Mouse (Mus musculus) spleen, adult 12 weeks (tissue): ENCODE measurements around the gene Slc16a12.
"Not testable (repeated sequence)": the region's sequence is repeated elsewhere in the genome, so short reads cannot be mapped to it uniquely, and the experiment has no call there.

Experiments used
- DNase-seq: peaks from one replicate; pipeline ENCODE4 v3.0.0; 2022; ENCODE audit warnings: low spot score

Gene Slc16a12

DNA sequence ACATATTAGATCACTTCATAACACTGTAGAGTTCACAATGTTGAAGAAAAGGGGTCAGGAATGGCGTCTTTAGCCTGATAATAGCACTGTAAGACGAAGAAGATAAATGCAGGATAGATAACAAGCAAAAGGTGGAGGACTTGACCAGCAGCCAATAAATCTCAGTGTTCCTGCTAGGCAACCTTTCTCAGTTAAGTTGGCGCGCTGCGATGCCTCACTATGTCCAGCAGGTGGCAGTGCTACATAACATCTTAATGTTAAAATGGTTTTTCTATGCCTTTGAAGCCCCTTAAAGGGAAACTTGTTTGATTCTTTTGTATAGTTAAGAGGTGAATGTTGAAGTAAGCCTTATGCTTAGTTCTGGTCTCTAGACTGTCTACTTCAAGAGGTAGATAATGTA lies 81.0 kb downstream of the Slc16a12 start:
- DNase-seq = peak; percentile 19

DNA sequence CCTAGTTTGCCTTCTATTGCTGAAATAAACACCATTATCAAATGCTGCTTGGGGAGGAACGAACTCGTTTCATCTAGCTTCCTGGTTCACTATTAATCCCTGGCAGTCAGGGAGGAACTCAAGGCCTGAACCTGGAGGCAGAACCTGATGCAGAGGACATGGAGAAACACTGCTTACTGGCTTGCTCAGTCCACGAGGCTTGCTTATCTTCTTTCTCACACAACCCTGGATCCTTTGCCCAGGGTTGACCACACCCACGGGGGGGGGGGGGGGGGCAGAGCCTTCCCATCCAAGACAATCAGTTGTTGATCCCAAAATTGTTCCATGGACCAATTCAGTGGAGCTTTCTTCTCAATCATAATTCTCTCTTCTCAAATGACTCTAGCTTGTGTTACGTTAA lies 84.3 kb downstream of the Slc16a12 start:
- DNase-seq = no peak

DNA sequence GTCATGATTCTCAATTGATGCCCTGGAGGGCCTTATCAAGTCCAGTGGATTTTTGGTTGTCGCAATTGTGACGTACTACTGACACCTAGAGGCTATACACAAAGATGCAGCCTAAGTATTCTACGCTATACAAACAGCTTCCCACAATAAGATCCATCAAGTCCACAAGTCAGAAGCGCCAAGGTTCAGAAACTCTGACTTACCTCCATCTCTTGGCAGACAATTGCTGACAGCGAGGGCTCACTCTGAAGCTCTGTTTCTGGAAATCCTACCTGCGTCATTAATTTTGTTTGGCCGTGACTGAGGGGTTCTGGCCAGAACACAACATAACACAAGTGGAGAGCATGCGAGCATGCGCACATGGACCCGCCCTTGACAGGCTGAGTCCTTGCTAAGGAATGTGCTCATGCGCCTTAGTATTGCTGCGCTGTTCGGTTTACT lies 85.0 kb downstream of the Slc16a12 start:
- peak; percentile 42 for DNase-seq

DNA sequence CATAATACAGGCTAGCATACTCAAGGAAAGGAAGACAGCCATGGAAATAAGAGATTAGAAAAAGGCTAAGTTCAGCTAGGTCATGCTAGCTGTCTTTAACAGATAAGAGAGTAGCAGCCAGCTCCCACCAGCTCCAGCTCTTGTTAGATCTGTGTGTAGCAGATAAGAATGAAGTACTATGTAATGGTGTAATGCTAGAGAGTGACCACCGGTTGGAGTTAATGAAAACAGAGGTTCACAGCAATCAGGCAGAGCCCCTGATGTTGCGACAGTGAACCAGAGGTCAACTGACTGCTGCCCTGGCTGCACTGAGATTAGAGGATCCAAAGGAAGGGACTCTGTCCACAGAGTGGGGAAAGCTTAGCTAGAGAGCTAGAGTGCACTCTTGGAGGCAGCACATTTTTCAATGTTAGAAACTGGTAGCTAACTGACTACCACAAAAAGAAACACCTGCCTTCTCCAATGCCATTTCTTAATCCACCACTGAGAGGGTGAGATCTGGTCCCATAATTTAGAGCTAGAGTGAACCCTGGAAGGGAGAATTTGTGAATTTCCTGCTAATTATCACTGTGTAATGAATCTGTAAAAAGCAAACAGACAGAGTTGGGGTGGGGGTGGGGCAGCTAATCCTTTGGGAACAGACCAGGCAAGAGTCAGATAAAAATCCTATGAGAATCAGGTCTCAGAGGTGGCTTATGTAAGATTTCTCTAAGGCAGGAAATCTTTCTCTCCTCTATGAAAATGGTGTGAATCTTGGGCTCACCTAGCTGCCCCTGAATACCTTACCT lies 90.4 kb downstream of the Slc16a12 start:
- DNase-seq = peak; percentile 37

DNA sequence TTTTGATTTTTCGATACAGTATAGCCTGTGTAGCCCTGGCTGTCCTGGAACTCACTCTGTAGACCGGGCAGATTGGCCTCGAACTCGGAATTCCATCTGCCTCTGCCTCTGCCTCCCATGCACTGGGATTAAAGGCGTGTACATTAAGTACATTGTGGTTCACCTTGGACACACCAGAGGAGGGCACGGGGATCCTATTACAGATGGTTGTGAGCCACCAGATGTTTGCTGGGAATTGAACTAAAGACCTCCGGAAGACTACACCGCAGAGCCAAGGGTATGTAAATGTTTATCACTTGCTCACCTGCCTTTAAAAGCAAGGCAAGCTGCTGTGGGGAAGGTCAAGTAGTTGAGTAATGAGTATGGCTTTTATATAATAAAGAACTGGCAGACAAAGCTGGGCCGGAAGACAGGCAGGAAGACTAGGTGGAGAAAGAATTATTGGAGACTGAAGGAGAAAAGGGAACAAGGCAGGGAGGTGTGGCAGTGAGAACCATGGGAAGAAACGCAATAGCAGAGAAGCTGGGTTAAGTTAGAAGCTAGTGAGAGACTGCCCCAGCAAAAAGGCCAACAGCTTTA lies 91.8 kb downstream of the Slc16a12 start:
- DNase-seq = no peak

DNA sequence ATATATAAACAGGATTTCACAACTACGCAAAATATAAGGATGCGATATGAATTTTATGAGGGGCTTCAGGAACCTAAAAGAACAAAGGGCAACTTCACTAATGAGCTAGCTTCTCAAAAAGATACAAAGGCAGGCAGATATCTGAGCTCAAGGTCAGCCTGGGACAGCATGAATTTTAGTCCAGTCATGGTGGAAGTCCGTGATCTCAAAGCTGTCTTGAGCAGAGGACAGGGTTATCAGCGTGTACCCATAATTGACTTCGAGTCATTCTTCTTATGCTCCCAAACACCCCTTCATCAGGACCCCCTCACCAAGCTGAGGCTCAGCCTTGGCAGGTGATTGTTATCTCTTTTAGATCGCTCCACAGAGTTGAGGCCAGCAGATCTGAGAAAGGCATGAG lies 96.1 kb downstream of the Slc16a12 start:
- no peak for DNase-seq

DNA sequence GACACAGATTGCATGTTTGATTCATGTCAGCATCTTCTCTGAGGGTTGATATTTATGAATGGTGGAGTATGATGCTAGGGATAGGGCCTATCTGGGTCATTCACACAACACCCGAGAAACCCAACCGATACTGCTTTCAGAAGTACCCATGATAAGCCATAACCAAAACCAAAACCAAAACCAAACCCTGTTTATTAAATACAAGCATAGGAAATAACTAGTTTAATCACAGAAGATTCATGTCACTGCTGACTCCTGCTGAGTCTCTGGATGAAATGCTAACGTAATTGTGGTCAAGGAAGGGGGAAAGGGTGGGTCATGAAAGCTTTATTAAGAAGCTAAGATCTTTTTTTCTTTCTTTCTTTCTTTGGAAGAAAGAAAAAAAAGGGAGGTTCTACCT lies 96.8 kb downstream of the Slc16a12 start:
- no peak for DNase-seq

DNA sequence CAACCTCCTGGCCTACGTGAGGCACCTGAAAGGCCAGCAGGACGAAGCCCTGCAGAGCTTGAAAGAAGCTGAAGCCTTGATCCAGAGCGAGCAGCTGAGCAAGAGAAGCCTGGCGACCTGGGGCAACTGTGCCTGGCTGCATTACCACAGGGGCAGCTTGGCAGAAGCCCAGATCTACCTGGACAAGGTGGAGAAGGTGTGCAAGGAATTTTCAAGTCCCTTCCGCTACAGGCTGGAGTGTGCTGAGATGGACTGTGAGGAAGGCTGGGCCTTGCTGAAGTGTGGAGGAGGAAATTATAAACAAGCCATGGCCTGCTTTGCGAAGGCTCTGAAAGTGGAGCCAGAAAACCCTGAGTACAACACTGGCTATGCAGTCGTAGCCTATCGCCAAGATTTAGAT lies 99.5 kb downstream of the Slc16a12 start:
- not testable (repeated sequence) for DNase-seq

DNA sequence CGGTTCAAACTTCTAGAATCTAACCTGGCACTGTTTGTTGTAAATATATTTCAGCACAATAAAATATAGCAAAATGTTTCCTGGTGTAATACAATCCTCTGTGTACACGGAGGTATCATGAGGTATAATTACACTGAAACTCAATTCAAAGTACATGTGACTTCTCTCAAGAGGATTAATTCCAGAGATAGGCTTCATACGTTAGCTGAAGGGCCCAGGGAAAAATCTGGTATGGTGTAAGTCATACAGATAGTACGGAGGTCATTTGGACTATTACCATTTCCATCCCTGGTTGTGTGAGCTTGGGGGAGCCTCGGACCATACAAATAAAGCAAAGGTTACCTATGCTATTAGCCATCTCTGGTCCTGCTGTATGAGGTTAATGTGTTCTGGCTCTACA lies 104.5 kb downstream of the Slc16a12 start:
- DNase-seq = no peak

DNA sequence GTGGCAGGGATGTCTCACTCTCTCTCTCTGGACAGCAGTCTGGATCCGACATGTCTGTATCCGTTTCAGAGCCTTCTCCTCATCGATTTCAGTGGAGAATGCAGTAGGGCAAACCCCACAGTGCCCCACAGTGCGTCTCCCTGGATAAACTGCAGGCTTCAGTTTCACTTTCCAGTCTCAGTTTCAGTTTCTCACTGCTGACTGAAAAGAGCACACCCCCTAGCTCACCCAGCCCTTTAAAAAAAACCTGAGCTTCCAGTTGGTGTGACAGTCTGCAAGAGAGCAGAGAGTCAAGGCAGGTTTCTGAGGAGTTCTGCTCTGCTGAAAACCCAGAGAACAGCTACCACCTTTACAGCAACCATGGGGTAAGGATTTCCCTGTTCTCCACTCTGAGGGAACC lies 106.5 kb downstream of the Slc16a12 start, which contains the start of the genes Ifit1bl2 and Ifit1:
Gene Ifit1bl2 (minus strand): TSS at position 121 of the 400 bp plus-strand sequence.
Gene Ifit1 (plus strand): TSS at position 249 of the 400 bp plus-strand sequence.
- peak; percentile 17 for DNase-seq

DNA sequence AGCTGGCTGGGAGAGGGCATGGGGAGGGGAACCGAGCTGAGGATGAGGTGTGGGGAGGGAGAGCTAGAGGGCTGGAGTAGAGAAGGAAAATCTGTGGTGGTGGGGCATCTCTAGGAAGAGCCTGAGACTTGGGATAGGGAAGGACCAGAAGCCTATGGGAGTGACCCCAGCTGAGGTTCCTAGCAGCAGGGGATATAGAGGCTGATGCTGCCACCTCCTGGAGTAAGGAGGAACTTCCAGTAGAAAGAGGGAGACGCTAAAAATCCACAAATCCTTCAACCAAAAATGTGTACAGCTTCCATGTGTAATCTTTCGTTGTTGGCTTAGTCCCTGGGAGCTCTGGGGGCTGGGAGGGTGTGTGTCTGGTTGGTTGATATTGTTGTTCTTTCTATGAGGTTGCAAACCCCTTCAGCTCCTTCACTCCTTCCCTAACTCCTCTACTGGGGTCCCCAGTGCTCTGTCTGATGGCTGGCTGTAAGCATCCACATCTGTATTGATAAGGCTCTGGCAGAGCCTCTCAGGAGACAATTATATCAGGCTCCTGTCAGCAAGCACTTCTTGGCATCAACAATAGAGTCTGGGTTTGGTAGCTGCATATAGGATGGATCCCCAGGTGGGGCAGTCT lies 110.0 kb downstream of the Slc16a12 start:
- DNase-seq = peak; percentile 21

DNA sequence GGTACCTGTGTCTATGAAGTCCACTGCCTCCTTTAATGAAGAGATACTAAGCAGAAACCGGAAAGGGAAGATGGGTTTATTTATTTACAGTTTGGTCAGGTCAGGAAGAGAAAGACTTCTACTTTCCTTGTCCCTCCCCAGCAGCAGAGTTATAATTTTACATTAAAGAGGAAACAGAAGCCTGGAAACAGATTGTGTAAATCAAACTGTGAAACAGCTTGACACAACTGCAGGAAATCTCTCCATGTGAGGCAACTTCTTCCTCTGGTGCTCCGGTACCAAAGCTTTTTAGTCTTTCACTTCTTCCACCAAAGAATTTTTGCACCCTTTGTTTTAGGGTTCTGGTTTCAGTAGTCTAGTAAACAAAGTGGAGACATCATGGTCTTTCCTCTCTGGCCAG lies 113.6 kb downstream of the Slc16a12 start:
- DNase-seq = no peak

DNA sequence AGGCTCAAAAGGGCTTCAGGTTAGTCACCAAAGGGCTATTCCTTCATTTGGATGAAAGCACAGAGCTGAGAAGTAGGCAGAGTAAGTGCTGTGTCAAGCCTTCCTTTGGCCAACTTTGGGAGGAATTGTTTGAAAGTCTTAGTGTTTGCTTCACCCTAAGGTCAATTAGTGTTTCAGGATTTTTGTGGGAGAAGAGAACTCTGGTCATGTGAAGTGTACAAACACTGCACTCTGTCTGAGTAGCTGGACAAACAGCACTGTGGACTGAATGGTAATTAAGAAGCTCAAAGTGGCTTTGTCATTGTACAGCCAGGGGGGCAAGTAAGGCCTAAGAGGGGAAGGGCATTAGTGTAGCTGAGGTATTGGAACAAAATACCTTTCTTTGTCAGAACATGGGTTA lies 115.6 kb downstream of the Slc16a12 start:
- no peak for DNase-seq

DNA sequence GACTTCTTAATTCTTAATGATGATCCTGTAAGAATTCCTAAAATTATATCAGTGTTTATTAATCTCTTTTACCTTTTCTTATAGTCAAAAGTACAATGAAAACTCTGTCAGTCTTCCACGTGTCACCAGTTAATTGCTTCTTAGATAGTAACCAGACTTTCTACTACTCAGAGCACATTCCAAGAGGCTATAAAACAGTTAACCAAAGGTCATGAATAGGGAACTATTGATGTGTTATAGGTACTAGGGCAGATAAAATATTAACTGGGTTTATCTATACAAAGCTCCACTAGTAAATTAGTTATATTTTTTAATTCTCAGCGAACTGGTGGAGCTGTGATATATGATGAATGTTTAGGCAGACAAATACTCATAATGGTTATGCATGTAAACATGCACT lies 119.6 kb downstream of the Slc16a12 start:
- DNase-seq = no peak

DNA sequence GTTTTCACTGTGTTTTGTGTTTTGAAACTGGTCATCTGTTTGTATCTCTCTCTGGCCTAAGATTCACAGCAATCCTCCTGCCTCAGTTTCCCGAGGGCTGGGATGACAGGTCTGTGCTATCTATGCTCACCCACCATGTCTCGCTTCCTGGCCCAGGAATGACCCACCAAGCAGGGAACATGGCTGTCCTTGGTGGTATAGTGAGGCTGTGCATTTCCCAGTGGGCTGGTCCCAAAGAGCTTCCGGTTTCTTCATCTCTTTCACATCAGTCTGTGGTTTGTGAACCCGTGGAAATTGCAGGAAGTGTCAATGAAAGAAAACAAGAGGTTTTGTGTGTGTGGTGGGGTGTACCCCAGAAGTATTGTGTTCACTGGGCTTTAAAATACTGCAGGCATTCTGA lies 122.4 kb downstream of the Slc16a12 start:
- DNase-seq = no peak

DNA sequence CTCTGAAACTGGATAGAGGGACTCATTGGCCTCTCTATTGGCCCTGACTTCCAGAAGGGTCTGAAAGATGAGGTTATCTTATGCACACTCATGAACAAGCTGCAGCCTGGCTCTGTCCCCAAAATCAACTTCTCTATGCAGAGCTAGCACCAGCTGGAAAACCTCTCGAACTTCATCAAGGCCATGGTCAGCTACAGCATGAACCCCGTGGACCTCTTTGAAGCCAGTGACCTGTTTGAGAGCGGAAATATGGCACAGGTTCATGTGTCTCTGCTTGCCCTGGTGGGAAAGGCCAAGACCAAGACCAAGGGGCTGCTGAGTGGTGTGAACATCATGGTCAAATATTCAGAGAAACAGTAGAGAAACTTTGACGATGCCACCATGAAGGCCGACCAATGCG lies 123.3 kb downstream of the Slc16a12 start:
- no peak for DNase-seq

DNA sequence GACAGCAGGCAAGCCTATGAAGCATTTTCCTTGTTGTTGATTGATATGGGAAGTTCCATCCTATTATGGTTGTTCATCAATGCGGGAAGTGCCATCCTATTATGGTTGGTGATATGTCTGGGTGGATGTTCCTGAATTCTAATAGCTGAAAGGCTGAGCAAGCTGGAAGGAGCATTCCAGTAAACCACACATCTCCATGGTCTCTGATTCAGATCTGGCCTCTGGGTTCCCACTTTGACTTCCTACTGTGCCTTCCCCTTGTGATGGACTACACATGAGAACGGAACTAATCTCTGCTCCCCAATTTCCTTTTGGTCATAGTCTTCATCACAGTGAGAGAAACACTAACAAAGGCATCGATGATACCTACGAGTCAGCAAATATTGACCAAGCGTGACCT lies 126.2 kb downstream of the Slc16a12 start:
- DNase-seq = no peak
